14 mouse cellular contexts compared by ENCODE assay signal in the genomic region with DNA sequence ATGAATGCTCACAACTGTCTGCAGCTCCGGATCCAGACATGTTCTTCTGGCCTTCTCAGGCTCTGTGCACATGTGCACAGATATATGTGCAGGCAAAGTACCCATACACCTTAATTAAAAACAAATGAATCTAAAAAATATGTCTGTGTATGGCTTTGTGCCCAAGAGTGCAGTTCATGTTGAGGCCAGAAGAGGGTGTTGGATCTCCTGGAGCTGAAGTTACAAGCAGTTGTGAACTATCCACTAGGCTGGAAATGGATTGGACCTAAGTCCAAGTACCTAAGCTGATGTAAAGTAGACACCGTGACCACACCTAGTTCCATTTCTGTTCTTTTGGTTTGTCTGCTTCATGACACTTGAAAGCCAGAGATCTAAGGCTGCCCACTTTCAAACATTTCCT. TPM values are rescaled to one million over a fixed set of nuclear protein-coding genes. Genes with fewer than 3 reads are reported as not detected.
A peak's percentile ranks its signal among the peaks of the same experiment; 100 is the strongest.
DNase-seq lines count a peak whose midpoint lies in the region; ATAC-seq and TF ChIP-seq lines count a peak whose summit lies in the region.
"Had no signal": no experiment of that assay in that cellular context is flagged by ENCODE, and none has a peak within 500 bp of the region (broad histone marks: within the 10 kb centered on the region; RNA-seq: fewer than 3 reads in every experiment).

No protein-coding gene starts in this region.

- WGBS in heart, postnatal 0 days, result 79% methylated on average over 2 of the region's 2 CpGs
- 79% methylated on average over 2 of the region's 2 CpGs for WGBS in liver, postnatal 0 days (ENCODE audit: insufficient replicate concordance)
- WGBS in liver, embryonic 11.5 days, result 71% methylated on average over 2 of the region's 2 CpGs
- 79% methylated on average over 2 of the region's 2 CpGs for WGBS in stomach, postnatal 0 days
- WGBS in hindbrain, embryonic 11.5 days, result 75% methylated on average over 2 of the region's 2 CpGs

- H3K9ac ChIP-seq in heart, postnatal 0 days (replicated peaks; ENCODE audit: low read depth, low read length), result no peak overlapping the region
- H3K9ac ChIP-seq in liver, postnatal 0 days (replicated peaks), result no peak overlapping the region
- no peak overlapping the region for H3K9ac ChIP-seq in liver, embryonic 11.5 days (ENCODE audit: low read depth, low read length)
- no peak overlapping the region for H3K9ac ChIP-seq in stomach, postnatal 0 days (ENCODE audit: low read length)
- no peak overlapping the region for H3K9ac ChIP-seq in hindbrain, embryonic 11.5 days (ENCODE audit: low read depth, low read length)
- H3K9ac ChIP-seq: embryonic facial prominence, embryonic 12.5 days; forebrain, embryonic 12.5 days; heart, embryonic 12.5 days; hindbrain, embryonic 14.5 days; liver, embryonic 13.5 days had no signal

- ATAC-seq in heart, postnatal 0 days (ENCODE audit: insufficient read depth, low read depth), result no peak
- no peak for ATAC-seq in liver, postnatal 0 days
- ATAC-seq in liver, embryonic 11.5 days (replicated peaks; ENCODE audit: low FRiP score), result no peak
- no peak for ATAC-seq in stomach, postnatal 0 days (ENCODE audit: low FRiP score, low TSS enrichment)
- ATAC-seq in hindbrain, embryonic 11.5 days (ENCODE audit: low FRiP score), result no peak

- H3K4me1 ChIP-seq in heart, postnatal 0 days (ENCODE audit: control insufficient read depth, insufficient read depth), result no peaks in the 10 kb centered on the region
- no peaks in the 10 kb centered on the region for H3K4me1 ChIP-seq in liver, postnatal 0 days (ENCODE audit: insufficient read depth)
- no peaks in the 10 kb centered on the region for H3K4me1 ChIP-seq in liver, embryonic 11.5 days (replicated peaks; ENCODE audit: control insufficient read depth, insufficient read depth, low read length)
- no peaks in the 10 kb centered on the region for H3K4me1 ChIP-seq in stomach, postnatal 0 days (replicated peaks; ENCODE audit: control insufficient read depth, insufficient read depth)
- H3K4me1 ChIP-seq in hindbrain, embryonic 11.5 days (replicated peaks; ENCODE audit: control insufficient read depth, insufficient read depth, low read length), result no peaks in the 10 kb centered on the region
- H3K4me1 ChIP-seq: embryonic facial prominence, embryonic 12.5 days; forebrain, embryonic 12.5 days; heart, embryonic 12.5 days had no signal

- no peaks in the 10 kb centered on the region for H3K9me3 ChIP-seq in heart, postnatal 0 days (replicated peaks; ENCODE audit: control insufficient read depth, low read length)
- no peaks in the 10 kb centered on the region for H3K9me3 ChIP-seq in liver, postnatal 0 days (ENCODE audit: low read length)
- no peaks in the 10 kb centered on the region for H3K9me3 ChIP-seq in liver, embryonic 11.5 days (ENCODE audit: control insufficient read depth, low read length)
- H3K9me3 ChIP-seq in stomach, postnatal 0 days (ENCODE audit: control insufficient read depth, low read length), result no peaks in the 10 kb centered on the region
- H3K9me3 ChIP-seq in hindbrain, embryonic 11.5 days (ENCODE audit: control insufficient read depth, low read length), result no peaks in the 10 kb centered on the region
- H3K9me3 ChIP-seq: embryonic facial prominence, embryonic 12.5 days; forebrain, embryonic 12.5 days; heart, embryonic 12.5 days; liver, embryonic 13.5 days had no signal

- no peak overlapping the region for H3K27ac ChIP-seq in heart, postnatal 0 days (ENCODE audit: low read depth)
- H3K27ac ChIP-seq in liver, postnatal 0 days (ENCODE audit: low read depth), result no peak overlapping the region
- no peak overlapping the region for H3K27ac ChIP-seq in liver, embryonic 11.5 days (ENCODE audit: low read depth, low read length)
- H3K27ac ChIP-seq in stomach, postnatal 0 days (replicated peaks), result no peak overlapping the region
- H3K27ac ChIP-seq in hindbrain, embryonic 11.5 days (ENCODE audit: low read depth, low read length), result no peak overlapping the region
- H3K27ac ChIP-seq: embryonic facial prominence, embryonic 12.5 days; forebrain, embryonic 12.5 days; hindbrain, embryonic 14.5 days; liver, embryonic 13.5 days had no signal

- no peaks in the 10 kb centered on the region for H3K27me3 ChIP-seq in heart, postnatal 0 days (ENCODE audit: control insufficient read depth, insufficient read depth, low read length)
- H3K27me3 ChIP-seq in liver, postnatal 0 days (ENCODE audit: insufficient read depth, low read length), result no peaks in the 10 kb centered on the region
- H3K27me3 ChIP-seq in liver, embryonic 11.5 days (replicated peaks; ENCODE audit: control insufficient read depth, insufficient read depth, low read length), result no peaks in the 10 kb centered on the region
- H3K27me3 ChIP-seq in stomach, postnatal 0 days (ENCODE audit: control insufficient read depth, insufficient read depth, low read length), result no peaks in the 10 kb centered on the region
- H3K27me3 ChIP-seq in hindbrain, embryonic 11.5 days (ENCODE audit: control insufficient read depth, insufficient read depth, low read length), result no peaks in the 10 kb centered on the region
- H3K27me3 ChIP-seq: CH12.LX; embryonic facial prominence, embryonic 12.5 days; forebrain, embryonic 12.5 days; heart, embryonic 12.5 days; liver, embryonic 13.5 days had no signal

- intact Hi-C loops in heart, postnatal 25 days (cut with DNase I), result loop anchor here (10.0 kb wide), 1 partner anchor 375 kb away; a partner anchor contains a TSS

- 0 out of 2 replicates have a peak, but pooled peaks cover 13% of the 10 kb centered on the region for H3K36me3 ChIP-seq in heart, postnatal 0 days (replicated peaks; ENCODE audit: control insufficient read depth, insufficient read depth, low read length)
- H3K36me3 ChIP-seq in liver, postnatal 0 days (replicated peaks; ENCODE audit: insufficient read depth, low read length), result no peaks in the 10 kb centered on the region
- no peaks in the 10 kb centered on the region for H3K36me3 ChIP-seq in liver, embryonic 11.5 days (ENCODE audit: control insufficient read depth, insufficient read depth, low read length)
- H3K36me3 ChIP-seq in stomach, postnatal 0 days (ENCODE audit: control insufficient read depth, insufficient read depth, low read length), result no peaks in the 10 kb centered on the region
- no peaks in the 10 kb centered on the region for H3K36me3 ChIP-seq in hindbrain, embryonic 11.5 days (ENCODE audit: control insufficient read depth, insufficient read depth, low read length)
- H3K36me3 ChIP-seq: forebrain, embryonic 12.5 days; liver, embryonic 13.5 days had no signal

- TF ChIP-seq CTCF in heart, postnatal 0 days (IDR thresholded peaks at IDR 0.05; ENCODE audit: low read depth), result peak; percentile 18; the same call in 1 of the 2 replicates
- peak; percentile 57 for TF ChIP-seq CTCF in liver, postnatal 0 days (IDR thresholded peaks at IDR 0.05; ENCODE audit: low read depth)
- TF ChIP-seq CTCF in stomach, postnatal 0 days (IDR thresholded peaks at IDR 0.05; ENCODE audit: low read depth), result peak; percentile 51

- DNase-seq in heart, postnatal 0 days (ENCODE audit: low spot score), result no peak
- DNase-seq in heart, postnatal 25 days (ENCODE audit: low spot score), result no peak
- no peak for DNase-seq in liver, postnatal 0 days
- DNase-seq in liver, embryonic 11.5 days (ENCODE audit: low spot score), result no peak
- peak; percentile 14 for DNase-seq in NIH3T3 (ENCODE audit: low read depth)
- DNase-seq in stomach, postnatal 0 days (ENCODE audit: low spot score), result no peak
- DNase-seq in hindbrain, embryonic 11.5 days (ENCODE audit: low spot score), result no peak
- DNase-seq: liver, embryonic 13.5 days; right cerebral cortex, postnatal 14 days had no signal

- TF ChIP-seq EP300 in heart, postnatal 0 days (IDR thresholded peaks at IDR 0.05; ENCODE audit: low read depth), result no peak
- TF ChIP-seq EP300 in liver, postnatal 0 days (IDR thresholded peaks at IDR 0.05; ENCODE audit: low read depth), result no peak
- TF ChIP-seq EP300 in stomach, postnatal 0 days (optimal IDR thresholded peaks at IDR 0.05), result no peak

- H3K4me2 ChIP-seq in heart, postnatal 0 days (ENCODE audit: low read depth, low read length), result no peak overlapping the region
- H3K4me2 ChIP-seq in liver, postnatal 0 days (ENCODE audit: low read depth, low read length), result no peak overlapping the region
- no peak overlapping the region for H3K4me2 ChIP-seq in liver, embryonic 11.5 days
- no peak overlapping the region for H3K4me2 ChIP-seq in stomach, postnatal 0 days (replicated peaks; ENCODE audit: low read depth)
- H3K4me2 ChIP-seq in hindbrain, embryonic 11.5 days (replicated peaks; ENCODE audit: low read depth, low read length), result no peak overlapping the region
- H3K4me2 ChIP-seq: embryonic facial prominence, embryonic 12.5 days; forebrain, embryonic 12.5 days; heart, embryonic 12.5 days; hindbrain, embryonic 14.5 days; liver, embryonic 13.5 days had no signal

- no peak overlapping the region for H3K4me3 ChIP-seq in heart, postnatal 0 days (ENCODE audit: low read depth, low read length)
- H3K4me3 ChIP-seq in liver, postnatal 0 days (ENCODE audit: low read depth, low read length), result no peak overlapping the region
- no peak overlapping the region for H3K4me3 ChIP-seq in liver, embryonic 11.5 days (ENCODE audit: low read depth, low read length)
- H3K4me3 ChIP-seq in stomach, postnatal 0 days (ENCODE audit: low read depth, low read length), result no peak overlapping the region
- no peak overlapping the region for H3K4me3 ChIP-seq in hindbrain, embryonic 11.5 days (ENCODE audit: low read depth, low read length)
- H3K4me3 ChIP-seq: embryonic facial prominence, embryonic 12.5 days; forebrain, embryonic 12.5 days; heart, embryonic 12.5 days; liver, embryonic 13.5 days had no signal

RNA-seq across cellular contexts. Expression of a gene that starts 9.3 kb away (rescaled TPM):
- 2.0 TPM in 1 of 2 replicates, not detected in the other for total RNA-seq in heart, postnatal 0 days (2014; rRNA removed; ENCODE audit: low replicate concordance)
- polyA plus RNA-seq in heart, postnatal 0 days (2015; fragmentation: Nextera tagmentation; extraction: Ambion mirVana), result 1.4 and 2.7 TPM in 2 replicates
- under 1 TPM; 0.55 to 0.67 TPM for total RNA-seq in heart, postnatal 25 days (2021)
- 0.34 and 0.40 TPM in 2 replicates for polyA plus RNA-seq in liver, postnatal 0 days (2015; fragmentation: Nextera tagmentation; extraction: Ambion mirVana)
- polyA plus RNA-seq in liver, embryonic 11.5 days (2014; fragmentation: Nextera tagmentation; extraction: Ambion mirVana), result 1.7 and 1.9 TPM in 2 replicates
- polyA plus RNA-seq in stomach, postnatal 0 days (2015; fragmentation: Nextera tagmentation; extraction: Ambion mirVana), result 1.2 and 2.0 TPM in 2 replicates
- polyA plus RNA-seq in hindbrain, embryonic 11.5 days (2014; fragmentation: Nextera tagmentation; extraction: Ambion mirVana), result 2.2 TPM in 2 replicates

RNA-seq across cellular contexts. Expression of a gene that starts 9.5 kb away (rescaled TPM):
- total RNA-seq in heart, postnatal 0 days (2014; rRNA removed; ENCODE audit: low replicate concordance), result 1.2 and 66.6 TPM in 2 replicates
- 10.6 and 11.1 TPM in 2 replicates for polyA plus RNA-seq in heart, postnatal 0 days (2015; fragmentation: Nextera tagmentation; extraction: Ambion mirVana)
- 1 to 10 TPM; 9.1 to 9.3 TPM for total RNA-seq in heart, postnatal 25 days (2021)
- 8.7 and 9.2 TPM in 2 replicates for polyA plus RNA-seq in liver, postnatal 0 days (2015; fragmentation: Nextera tagmentation; extraction: Ambion mirVana)
- polyA plus RNA-seq in liver, embryonic 11.5 days (2014; fragmentation: Nextera tagmentation; extraction: Ambion mirVana), result 42.6 and 43.4 TPM in 2 replicates
- polyA plus RNA-seq in stomach, postnatal 0 days (2015; fragmentation: Nextera tagmentation; extraction: Ambion mirVana), result 13.1 and 14.2 TPM in 2 replicates
- 31.0 and 32.6 TPM in 2 replicates for polyA plus RNA-seq in hindbrain, embryonic 11.5 days (2014; fragmentation: Nextera tagmentation; extraction: Ambion mirVana)

RNA-seq across cellular contexts. Expression of a gene that starts 32.5 kb away (rescaled TPM):
- 31.0 and 45.7 TPM in 2 replicates for total RNA-seq in heart, postnatal 0 days (2014; rRNA removed; ENCODE audit: low replicate concordance)
- 29.9 and 30.4 TPM in 2 replicates for polyA plus RNA-seq in heart, postnatal 0 days (2015; fragmentation: Nextera tagmentation; extraction: Ambion mirVana)
- 10 to 100 TPM in 1 of 2 experiments, 1 to 10 TPM in 1; 9.5 to 15.6 TPM for total RNA-seq in heart, postnatal 25 days (2021)
- 31.1 and 32.7 TPM in 2 replicates for polyA plus RNA-seq in liver, postnatal 0 days (2015; fragmentation: Nextera tagmentation; extraction: Ambion mirVana)
- 103 and 127 TPM in 2 replicates for polyA plus RNA-seq in liver, embryonic 11.5 days (2014; fragmentation: Nextera tagmentation; extraction: Ambion mirVana)
- polyA plus RNA-seq in stomach, postnatal 0 days (2015; fragmentation: Nextera tagmentation; extraction: Ambion mirVana), result 57.4 and 62.0 TPM in 2 replicates
- 70.5 and 75.5 TPM in 2 replicates for polyA plus RNA-seq in hindbrain, embryonic 11.5 days (2014; fragmentation: Nextera tagmentation; extraction: Ambion mirVana)
